Mouse (Mus musculus) adrenal gland, adult 18-20 months (tissue): ENCODE data around the gene Nme3. TPM values are rescaled to one million over a fixed set of nuclear protein-coding genes. Genes with fewer than 3 reads are reported as not detected.

Experiments
- DNase-seq, 2 experiments: peaks; one replicate each; pipeline ENCODE4 v3.0.0; 2021 to 2022; ENCODE audit warnings: low spot score in 2 of 2
- long read RNA-seq, 2 experiments: library from polyadenylated mRNA; stranded (forward); transcript quantifications; one replicate each; pipeline ENCODE4 v2.0.0; 2021
- total RNA-seq, 2 experiments: library from RNA; stranded (reverse); gene quantifications; 1 replicate in 1 of 2; 2 replicates in 1 of 2; pipeline ENCODE4 v1.2.3; 2021

The Nme3 gene
- total RNA-seq, result 100 to 1,000 TPM in 1 of 2 experiments, 10 to 100 TPM in 1; 50.8 to 100 TPM
- long read RNA-seq, experiment 1, partial matches to known transcripts, result 0 of 2 reads
- long read RNA-seq, experiment 1, other reads (novel, unspliced or antisense), result 0 of 2 reads
- long read RNA-seq, experiment 2, transcript Nme3-203 (4 exons, 484 nt), result minor isoform, 7 of 52 reads
- long read RNA-seq, experiment 2, transcript Nme3-201 (5 exons, 715 nt), result major isoform, 44 of 52 reads
- long read RNA-seq, experiment 2, partial matches to known transcripts, result 0 of 52 reads
- long read RNA-seq, experiment 2, other reads (novel, unspliced or antisense), result 0 of 52 reads

GRCm38 (mm10) chr17:24896241-24896992, at the start of gene Nme3:
Gene Nme3 (plus strand): TSS chr17:24896500.
- DNase-seq, result peak; percentile 71 to 73

GRCm38 (mm10) chr17:24847386-24847785, 48.9 kb upstream of the Nme3 start:
- DNase-seq, result no peak

- no peak for DNase-seq
Measured at GRCm38 (mm10) chr17:24848600-24849031, 47.7 kb upstream of the Nme3 start.

GRCm38 (mm10) chr17:24849733-24850064, 46.6 kb upstream of the Nme3 start:
- no peak for DNase-seq

GRCm38 (mm10) chr17:24850065-24850772, 46.1 kb upstream of the Nme3 start, which contains the start of gene Fahd1:
Gene Fahd1 (minus strand): TSS chr17:24850364.
- DNase-seq, result peak; percentile 86 to 90

- DNase-seq, result no peak
Measured at GRCm38 (mm10) chr17:24850773-24851127, 45.5 kb upstream of the Nme3 start.

GRCm38 (mm10) chr17:24851381-24852125, 44.7 kb upstream of the Nme3 start:
- no peak for DNase-seq

GRCm38 (mm10) chr17:24855838-24856464, 40.3 kb upstream of the Nme3 start:
- no peak for DNase-seq

- peak in 1 of 2 experiments; percentile 14 for DNase-seq
Measured at GRCm38 (mm10) chr17:24856589-24856988, 39.7 kb upstream of the Nme3 start.

GRCm38 (mm10) chr17:24857831-24858470, 38.3 kb upstream of the Nme3 start:
- no peak for DNase-seq

GRCm38 (mm10) chr17:24858967-24859366, 37.3 kb upstream of the Nme3 start:
- DNase-seq, result no peak

- DNase-seq, result no peak
Measured at GRCm38 (mm10) chr17:24860076-24860475, 36.2 kb upstream of the Nme3 start.

- no peak for DNase-seq
Measured at GRCm38 (mm10) chr17:24861785-24862184, 34.5 kb upstream of the Nme3 start.

- no peak for DNase-seq
Measured at GRCm38 (mm10) chr17:24865776-24866175, 30.5 kb upstream of the Nme3 start, which contains the start of gene Igfals. Gene Igfals (plus strand): TSS chr17:24865997.

GRCm38 (mm10) chr17:24867914-24868313, 28.4 kb upstream of the Nme3 start:
- DNase-seq, result no peak

GRCm38 (mm10) chr17:24873695-24874404, 22.4 kb upstream of the Nme3 start:
- no peak for DNase-seq

- no peak for DNase-seq
Measured at GRCm38 (mm10) chr17:24874405-24874745, 21.9 kb upstream of the Nme3 start.

GRCm38 (mm10) chr17:24874989-24875388, 21.3 kb upstream of the Nme3 start:
- DNase-seq, result no peak

- peak in 1 of 2 experiments; percentile 18 for DNase-seq
Measured at GRCm38 (mm10) chr17:24877336-24878116, 18.8 kb upstream of the Nme3 start.
